Mouse (Mus musculus) small intestine, adult 2 months (tissue): Measurements from ENCODE around the gene Csnk1g1.

Source experiments
- CTCF ChIP-seq: fragments of 200-500 bp; IDR thresholded peaks from 2 replicates; pipeline ENCODE4 v1.5.1; 2012; ENCODE audit warnings: low read depth, mild to moderate bottlenecking, control low read depth, inconsistent platforms, low read length, moderate library complexity, mixed read lengths; ENCODE audit not compliant: insufficient replicate concordance, insufficient read length; ENCODE audit errors: extremely low read depth
- POLR2A ChIP-seq: fragments of 200-500 bp; IDR thresholded peaks from 2 replicates; pipeline ENCODE4 v1.6.1; 2012; ENCODE audit warnings: low read depth, mild to moderate bottlenecking, control low read depth, inconsistent platforms, low read length, moderate library complexity

DNA sequence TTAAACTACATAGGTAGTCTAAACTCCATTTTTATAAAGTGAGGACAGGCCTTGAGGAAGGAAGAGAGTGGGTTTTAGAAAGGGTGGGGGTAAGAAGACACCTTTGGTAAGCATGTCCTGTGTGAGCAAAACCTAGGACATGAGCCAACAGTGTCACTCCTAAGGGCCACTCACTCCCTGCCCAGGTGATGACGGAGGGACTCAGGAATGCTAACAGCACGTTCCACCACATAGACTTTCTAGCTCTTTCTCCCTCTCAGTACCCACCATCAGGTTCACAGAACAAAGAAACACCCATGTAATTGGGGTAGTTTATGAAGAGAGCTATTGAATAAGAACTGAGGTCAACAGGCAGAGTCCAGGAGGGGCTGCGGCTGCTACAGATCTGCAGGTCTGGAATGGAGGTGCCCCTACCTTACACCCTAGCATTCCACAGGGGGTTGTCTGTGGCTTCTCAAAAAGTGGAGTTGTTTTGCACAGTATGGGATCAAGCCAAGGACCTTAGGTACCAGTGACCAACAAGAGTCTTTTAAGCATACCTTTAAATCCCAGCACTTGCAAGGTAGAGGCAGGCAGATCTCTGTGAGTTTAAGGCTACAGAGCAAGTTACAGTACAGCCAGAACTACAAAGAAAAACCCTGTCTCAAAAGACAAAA is 172.2 kb downstream of the Csnk1g1 start:
- TF ChIP-seq CTCF (no peak), POLR2A (no peak)
